Mouse (Mus musculus) large intestine, adult 2 months (tissue): ENCODE results near the gene Fbll1. TPM values are rescaled to one million over a fixed set of nuclear protein-coding genes. Genes with fewer than 3 reads are reported as not detected.

ENCODE experiments used
- DNase-seq: peaks from one replicate; pipeline ENCODE4 v3.0.0-alpha.2; 2012; ENCODE audit warnings: low read depth, low spot score
- WGBS: fragments of 180-500 bp; shearing (Covaris S2); methylation state at CpG from one replicate; pipeline ENCODE4 v1.1.7; 2018; 5-methylcytosine and 5-hydroxymethylcytosine counted together
- polyA plus RNA-seq: library from polyadenylated mRNA; depleted of rRNA; stranded (reverse); fragments of >200 nt; gene quantifications from 2 replicates; pipeline ENCODE4 v1.2.3, GENCODE M21; 2012

Gene Fbll1
- polyA plus RNA-seq, 1 experiment = 0.10 TPM

GRCm38 (mm10) chr11:35788443-35788842, 10.2 kb downstream of the Fbll1 start:
- WGBS = 69% methylated on average over 2 of the region's 2 CpGs
- DNase-seq = no peak

GRCm38 (mm10) chr11:35784537-35784936, 14.1 kb downstream of the Fbll1 start:
- 93% methylated on average over 4 of the region's 4 CpGs for WGBS
- DNase-seq = no peak

- WGBS = 39% methylated on average over 3 of the region's 3 CpGs
- DNase-seq = no peak
Observed at GRCm38 (mm10) chr11:35784002-35784401, 14.7 kb downstream of the Fbll1 start.

GRCm38 (mm10) chr11:35783038-35783437, 15.6 kb downstream of the Fbll1 start:
- no peak for DNase-seq
- WGBS = 36% methylated on average over 5 of the region's 5 CpGs

- WGBS = 98% methylated on average over 3 of the region's 3 CpGs
- DNase-seq = no peak
Observed at GRCm38 (mm10) chr11:35782444-35782843, 16.2 kb downstream of the Fbll1 start.

- no peak for DNase-seq
- WGBS = 51% methylated on average over 3 of the region's 3 CpGs
Observed at GRCm38 (mm10) chr11:35780336-35780735, 18.3 kb downstream of the Fbll1 start.

- no peak for DNase-seq
- WGBS = 84% methylated on average over 3 of the region's 3 CpGs
Observed at GRCm38 (mm10) chr11:35776452-35776851, 22.2 kb downstream of the Fbll1 start.

GRCm38 (mm10) chr11:35775606-35776005, 23.1 kb downstream of the Fbll1 start:
- no peak for DNase-seq
- 88% methylated on average over 3 of the region's 3 CpGs for WGBS

GRCm38 (mm10) chr11:35770741-35771504, 27.8 kb downstream of the Fbll1 start:
- no peak for DNase-seq
- 20% methylated on average over 9 of the region's 9 CpGs for WGBS

- WGBS = under 1% methylated on average over 39 of the region's 41 CpGs
- no peak for DNase-seq
Observed at GRCm38 (mm10) chr11:35769746-35770437, 28.8 kb downstream of the Fbll1 start.

- WGBS = under 1% methylated on average over 50 of the region's 50 CpGs
- peak; percentile 93 for DNase-seq
Observed at GRCm38 (mm10) chr11:35769188-35769745, 29.4 kb downstream of the Fbll1 start, which contains the start of gene Pank3. Gene Pank3 (plus strand): TSS chr11:35769484.

GRCm38 (mm10) chr11:35766845-35767244, 31.8 kb downstream of the Fbll1 start:
- no peak for DNase-seq
- WGBS = 87% methylated on average over 5 of the region's 5 CpGs

GRCm38 (mm10) chr11:35760627-35761003, 38.1 kb downstream of the Fbll1 start:
- DNase-seq = no peak
- 46% methylated on average over 4 of the region's 4 CpGs for WGBS

GRCm38 (mm10) chr11:35760001-35760626, 38.6 kb downstream of the Fbll1 start:
- 64% methylated on average over 7 of the region's 7 CpGs for WGBS

GRCm38 (mm10) chr11:35756411-35757303, 42.0 kb downstream of the Fbll1 start:
- no peak for DNase-seq
- WGBS = 86% methylated on average over 11 of the region's 11 CpGs

More at GRCm38 (mm10) chr11:35760001-35760626, 38.6 kb downstream of the Fbll1 start:
- no peak for DNase-seq

- DNase-seq = peak; percentile 80
- WGBS = 20% methylated on average over 6 of the region's 6 CpGs
Observed at GRCm38 (mm10) chr11:35755546-35755945, 43.1 kb downstream of the Fbll1 start.

GRCm38 (mm10) chr11:35754906-35755418, 43.7 kb downstream of the Fbll1 start:
- DNase-seq = no peak
- 56% methylated on average over 4 of the region's 4 CpGs for WGBS

GRCm38 (mm10) chr11:35750578-35750977, 48.1 kb downstream of the Fbll1 start:
- WGBS = 24% methylated on average over 8 of the region's 8 CpGs
- DNase-seq = peak; percentile 84
